Mouse (Mus musculus) liver, adult 2 months (tissue): ENCODE results near the gene Borcs6.
A peak's percentile ranks its signal among the peaks of the same experiment; 100 is the strongest.

Source experiments
- CTCF ChIP-seq: fragments of 200-500 bp; IDR thresholded peaks from 2 replicates; pipeline ENCODE4 v1.5.1; 2011; ENCODE audit warnings: low read depth, low read length, control low read depth
- POLR2A ChIP-seq: fragments of 200-500 bp; IDR thresholded peaks from 2 replicates; pipeline ENCODE4 v1.6.1; 2011; ENCODE audit warnings: low read length, control low read depth; ENCODE audit not compliant: insufficient read depth; ENCODE audit errors: extremely low read depth

GRCm38 (mm10) chr11:69073065-69073888 lies 13.8 kb downstream of the Borcs6 start:
- no peak for TF ChIP-seq CTCF
- TF ChIP-seq POLR2A, result peak; percentile 50; the same call in 1 of the 2 replicates
